18 mouse cellular contexts compared by ENCODE assay signal in genomic region chr10:105464378-105464777, GRCm38 (mm10).
A peak's percentile ranks its signal among the peaks of the same experiment; 100 is the strongest.
DNase-seq lines count a peak whose midpoint lies in the region; ATAC-seq lines count a peak whose summit lies in the region.
"Had no signal": no experiment of that assay in that cellular context is flagged by ENCODE, and none has a peak within 500 bp of the region (broad histone marks: within the 10 kb centered on the region; RNA-seq: fewer than 3 reads in every experiment).

No protein-coding gene starts in this region.

- ATAC-seq in forebrain, embryonic 14.5 days: no peak
- no peak for ATAC-seq in forebrain, embryonic 11.5 days (replicated peaks; ENCODE audit: low FRiP score)
- ATAC-seq in kidney, embryonic 14.5 days (ENCODE audit: low FRiP score, low TSS enrichment): peak; percentile 74; the same call in 1 of the 2 replicates
- ATAC-seq in neural tube, embryonic 14.5 days (ENCODE audit: low read depth): peak; percentile 65
- no peak for ATAC-seq in neural tube, embryonic 15.5 days (ENCODE audit: low FRiP score)
- ATAC-seq: intestine, embryonic 16.5 days had no signal

- 47% methylated on average over 4 of the region's 4 CpGs for WGBS in forebrain, embryonic 14.5 days
- WGBS in forebrain, embryonic 11.5 days: 62% methylated on average over 4 of the region's 4 CpGs
- 65% methylated on average over 4 of the region's 4 CpGs for WGBS in kidney, embryonic 14.5 days
- 55% methylated on average over 4 of the region's 4 CpGs for WGBS in neural tube, embryonic 14.5 days
- 50% methylated on average over 4 of the region's 4 CpGs for WGBS in neural tube, embryonic 15.5 days

- no peak overlapping the region for H3K9ac ChIP-seq in forebrain, embryonic 14.5 days (ENCODE audit: low read length)
- H3K9ac ChIP-seq in forebrain, embryonic 11.5 days (ENCODE audit: low read length): no peak overlapping the region
- no peak overlapping the region for H3K9ac ChIP-seq in kidney, embryonic 14.5 days (ENCODE audit: low read depth, low read length)
- no peak overlapping the region for H3K9ac ChIP-seq in neural tube, embryonic 14.5 days (replicated peaks; ENCODE audit: low read depth, low read length)
- H3K9ac ChIP-seq in neural tube, embryonic 15.5 days (replicated peaks): no peak overlapping the region
- H3K9ac ChIP-seq: embryonic facial prominence, embryonic 12.5 days; heart, embryonic 12.5 days had no signal

- no peaks in the 10 kb centered on the region for H3K36me3 ChIP-seq in forebrain, embryonic 14.5 days (ENCODE audit: control insufficient read depth, insufficient read depth, low read length)
- H3K36me3 ChIP-seq in forebrain, embryonic 11.5 days (ENCODE audit: control insufficient read depth, insufficient read depth, low read length): no peaks in the 10 kb centered on the region
- H3K36me3 ChIP-seq in kidney, embryonic 14.5 days (ENCODE audit: control insufficient read depth, insufficient read depth, low read length): no peaks in the 10 kb centered on the region
- no peaks in the 10 kb centered on the region for H3K36me3 ChIP-seq in neural tube, embryonic 14.5 days (ENCODE audit: control insufficient read depth, insufficient read depth, low read length)
- H3K36me3 ChIP-seq in neural tube, embryonic 15.5 days: no peaks in the 10 kb centered on the region
- H3K36me3 ChIP-seq: embryonic facial prominence, embryonic 12.5 days; heart, embryonic 12.5 days had no signal

- H3K9me3 ChIP-seq in forebrain, embryonic 14.5 days (replicated peaks; ENCODE audit: control insufficient read depth, low read length): no peaks in the 10 kb centered on the region
- H3K9me3 ChIP-seq in forebrain, embryonic 11.5 days (ENCODE audit: control insufficient read depth, low read length): no peaks in the 10 kb centered on the region
- no peaks in the 10 kb centered on the region for H3K9me3 ChIP-seq in kidney, embryonic 14.5 days (ENCODE audit: control insufficient read depth, low read length)
- H3K9me3 ChIP-seq in neural tube, embryonic 14.5 days (ENCODE audit: control insufficient read depth, low read length): no peaks in the 10 kb centered on the region
- H3K9me3 ChIP-seq in neural tube, embryonic 15.5 days (replicated peaks): no peaks in the 10 kb centered on the region
- H3K9me3 ChIP-seq: embryonic facial prominence, embryonic 12.5 days; heart, embryonic 12.5 days had no signal

- no peak overlapping the region for H3K4me3 ChIP-seq in forebrain, embryonic 14.5 days (ENCODE audit: low read depth, low read length)
- H3K4me3 ChIP-seq in forebrain, embryonic 11.5 days (ENCODE audit: low read depth, low read length): no peak overlapping the region
- H3K4me3 ChIP-seq in kidney, embryonic 14.5 days (ENCODE audit: low read length): no peak overlapping the region
- no peak overlapping the region for H3K4me3 ChIP-seq in neural tube, embryonic 14.5 days (ENCODE audit: low read depth, low read length)
- no peak overlapping the region for H3K4me3 ChIP-seq in neural tube, embryonic 15.5 days (replicated peaks)
- H3K4me3 ChIP-seq: embryonic facial prominence, embryonic 12.5 days; gastrocnemius, adult 2 months; heart, embryonic 12.5 days had no signal

- H3K4me2 ChIP-seq in forebrain, embryonic 14.5 days (ENCODE audit: low read length): no peak overlapping the region
- H3K4me2 ChIP-seq in forebrain, embryonic 11.5 days (ENCODE audit: low read depth, low read length, severe bottlenecking): no peak overlapping the region
- H3K4me2 ChIP-seq in kidney, embryonic 14.5 days (replicated peaks; ENCODE audit: low read depth, low read length): no peak overlapping the region
- no peak overlapping the region for H3K4me2 ChIP-seq in neural tube, embryonic 14.5 days (ENCODE audit: low read depth, low read length)
- no peak overlapping the region for H3K4me2 ChIP-seq in neural tube, embryonic 15.5 days
- H3K4me2 ChIP-seq: embryonic facial prominence, embryonic 12.5 days; heart, embryonic 12.5 days had no signal

- DNase-seq in forebrain, embryonic 14.5 days (ENCODE audit: low spot score): peak; percentile 24
- DNase-seq in forebrain, embryonic 11.5 days (ENCODE audit: low spot score): no peak
- DNase-seq in kidney, adult 9 months: no peak
- peak; percentile 44 for DNase-seq in retina, postnatal 1 day
- DNase-seq in embryo, embryonic 10.5 days (ENCODE audit: low spot score): no peak
- DNase-seq: adrenal gland, adult 2 months; adrenal gland, postnatal 25 days; cerebellum, adult 2 months; cerebellum, postnatal 10 days; embryo, embryonic 11 days; gastrocnemius, adult 2 months; gastrocnemius, postnatal 25 days had no signal

- no peaks in the 10 kb centered on the region for H3K4me1 ChIP-seq in forebrain, embryonic 14.5 days (ENCODE audit: control insufficient read depth, insufficient read depth, low read length)
- no peaks in the 10 kb centered on the region for H3K4me1 ChIP-seq in forebrain, embryonic 11.5 days (replicated peaks; ENCODE audit: control insufficient read depth, insufficient read depth, low read length)
- 0 out of 2 replicates have a peak, but pooled peaks cover 5% of the 10 kb centered on the region for H3K4me1 ChIP-seq in kidney, embryonic 14.5 days (ENCODE audit: control insufficient read depth, insufficient read depth, low read length)
- no peaks in the 10 kb centered on the region for H3K4me1 ChIP-seq in neural tube, embryonic 14.5 days (ENCODE audit: control insufficient read depth, insufficient read depth, low read length)
- 0 out of 2 replicates have a peak, but pooled peaks cover 3% of the 10 kb centered on the region for H3K4me1 ChIP-seq in neural tube, embryonic 15.5 days
- H3K4me1 ChIP-seq: embryonic facial prominence, embryonic 12.5 days; heart, embryonic 12.5 days had no signal

- no peak overlapping the region for H3K27ac ChIP-seq in forebrain, embryonic 14.5 days (ENCODE audit: low read depth, low read length)
- H3K27ac ChIP-seq in forebrain, embryonic 11.5 days (ENCODE audit: low read depth, low read length): no peak overlapping the region
- no peak overlapping the region for H3K27ac ChIP-seq in kidney, embryonic 14.5 days (ENCODE audit: low read depth, low read length)
- H3K27ac ChIP-seq in neural tube, embryonic 14.5 days (ENCODE audit: low read depth, low read length): no peak overlapping the region
- H3K27ac ChIP-seq in neural tube, embryonic 15.5 days (replicated peaks): no peak overlapping the region
- H3K27ac ChIP-seq: embryonic facial prominence, embryonic 12.5 days; gastrocnemius, adult 2 months had no signal

- H3K27me3 ChIP-seq in forebrain, embryonic 14.5 days (replicated peaks; ENCODE audit: control insufficient read depth, insufficient read depth, low read length): no peaks in the 10 kb centered on the region
- H3K27me3 ChIP-seq in forebrain, embryonic 11.5 days (ENCODE audit: control insufficient read depth, insufficient read depth, low read length): no peaks in the 10 kb centered on the region
- no peaks in the 10 kb centered on the region for H3K27me3 ChIP-seq in kidney, embryonic 14.5 days (ENCODE audit: control insufficient read depth, insufficient read depth, low read length)
- H3K27me3 ChIP-seq in neural tube, embryonic 14.5 days (ENCODE audit: control insufficient read depth, insufficient read depth, low read length): no peaks in the 10 kb centered on the region
- no peaks in the 10 kb centered on the region for H3K27me3 ChIP-seq in neural tube, embryonic 15.5 days (replicated peaks)
- H3K27me3 ChIP-seq: embryonic facial prominence, embryonic 12.5 days; heart, embryonic 12.5 days had no signal

Comparison
In these comparisons a context has a peak if more than half of its experiments do, and no peak if none do; other contexts are left out.
1. ATAC-seq: peak in kidney, embryonic 14.5 days (single experiment) and neural tube, embryonic 14.5 days (single experiment); none in forebrain, embryonic 14.5 days (single experiment), forebrain, embryonic 11.5 days (single experiment) and neural tube, embryonic 15.5 days (single experiment).
2. DNase-seq: peak in forebrain, embryonic 14.5 days (single experiment) and retina, postnatal 1 day (single experiment); none in forebrain, embryonic 11.5 days (single experiment), kidney, adult 9 months (single experiment) and embryo, embryonic 10.5 days (single experiment).